ENCODE assay signal across 25 mouse cellular contexts in the genomic region with DNA sequence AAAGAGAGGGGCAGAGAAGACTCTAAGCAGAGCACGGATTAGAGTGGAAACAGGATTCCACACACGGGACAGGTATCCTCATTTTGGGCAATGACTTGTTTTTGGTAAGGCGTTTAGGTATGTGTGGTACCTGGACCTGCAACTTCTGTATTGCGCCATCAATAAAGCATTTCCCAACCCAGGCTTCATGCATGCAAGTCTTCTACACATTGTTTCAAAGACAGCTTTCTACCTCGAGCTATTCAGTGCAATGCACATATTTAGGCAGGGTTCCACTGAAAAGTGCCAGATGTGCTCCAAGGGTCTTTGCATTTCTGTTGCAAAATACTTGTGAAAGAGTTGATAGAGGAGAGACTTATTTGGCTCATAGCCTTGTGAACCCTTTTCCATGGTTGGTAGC.
"Had no signal": no experiment of that assay in that cellular context is flagged by ENCODE, and none has a peak within 500 bp of the region (broad histone marks: within the 10 kb centered on the region; RNA-seq: fewer than 3 reads in every experiment).

No protein-coding gene starts in this region.

- H3K4me3 ChIP-seq: heart, embryonic 13.5 days; heart, embryonic 15.5 days; hindbrain, embryonic 13.5 days; hindbrain, embryonic 15.5 days; kidney, embryonic 15.5 days; limb, embryonic 13.5 days; limb, embryonic 15.5 days; liver, embryonic 12.5 days had no signal

- DNase-seq: gastrocnemius, postnatal 14 days; gastrocnemius, postnatal 36 days; heart, adult 18-20 months; heart, postnatal 14 days; heart, postnatal 36 days; kidney, adult 11 months; kidney, adult 2 months; kidney, adult 9 months; kidney, postnatal 14 days; kidney, postnatal 36 days; layer of hippocampus, adult 9-11 months; layer of hippocampus, postnatal 36 days; left cerebral cortex, postnatal 4 days had no signal

- H3K36me3 ChIP-seq: hindbrain, embryonic 13.5 days; hindbrain, embryonic 15.5 days; kidney, embryonic 15.5 days; liver, embryonic 12.5 days had no signal

- H3K27me3 ChIP-seq: heart, embryonic 13.5 days; heart, embryonic 15.5 days; hindbrain, embryonic 13.5 days; hindbrain, embryonic 15.5 days; kidney, embryonic 15.5 days; limb, embryonic 13.5 days; limb, embryonic 15.5 days; liver, embryonic 12.5 days had no signal

- H3K9ac ChIP-seq: heart, embryonic 13.5 days; heart, embryonic 15.5 days; hindbrain, embryonic 13.5 days; hindbrain, embryonic 15.5 days; kidney, embryonic 15.5 days; limb, embryonic 13.5 days; limb, embryonic 15.5 days; liver, embryonic 12.5 days had no signal

- ATAC-seq: hindbrain, postnatal 0 days; intestine, embryonic 16.5 days; liver, embryonic 12.5 days had no signal

- H3K4me2 ChIP-seq: heart, embryonic 11.5 days; heart, embryonic 13.5 days; heart, embryonic 15.5 days; hindbrain, embryonic 13.5 days; hindbrain, embryonic 15.5 days; kidney, embryonic 15.5 days; limb, embryonic 13.5 days; limb, embryonic 15.5 days; liver, embryonic 12.5 days had no signal

- H3K27ac ChIP-seq: heart, embryonic 13.5 days; heart, embryonic 15.5 days; hindbrain, embryonic 13.5 days; hindbrain, embryonic 15.5 days; hindbrain, postnatal 0 days; kidney, embryonic 15.5 days; kidney, postnatal 0 days; limb, embryonic 13.5 days; limb, embryonic 15.5 days; liver, embryonic 12.5 days had no signal

- H3K9me3 ChIP-seq: heart, embryonic 13.5 days; heart, embryonic 15.5 days; hindbrain, embryonic 13.5 days; hindbrain, embryonic 15.5 days; kidney, embryonic 15.5 days; limb, embryonic 15.5 days; liver, embryonic 12.5 days had no signal

- H3K4me1 ChIP-seq: hindbrain, embryonic 15.5 days; limb, embryonic 15.5 days; liver, embryonic 12.5 days had no signal
